Mouse (Mus musculus): Measurements from ENCODE around the gene Ttc1.

DNA sequence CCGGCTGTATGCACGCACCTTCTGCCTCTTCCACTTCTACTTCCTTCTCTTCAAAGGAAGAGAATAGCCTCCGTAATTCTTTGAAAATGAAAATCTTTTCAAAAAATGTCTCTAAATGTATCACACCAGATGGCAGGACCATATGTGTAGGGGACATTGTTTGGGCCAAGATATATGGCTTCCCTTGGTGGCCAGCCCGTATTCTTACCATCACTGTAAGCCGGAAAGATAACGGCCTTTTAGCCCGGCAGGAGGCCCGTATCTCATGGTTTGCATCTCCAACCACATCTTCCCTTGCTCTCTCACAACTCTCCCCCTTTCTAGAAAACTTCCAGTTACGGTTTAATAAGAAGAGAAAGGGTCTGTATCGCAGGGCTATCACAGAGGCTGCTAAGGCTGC lies 42.1 kb downstream of the Ttc1 start:
- TF ChIP-seq CTCF (IDR thresholded peaks at IDR 0.05; ENCODE audit: low read depth) = no peak
- TF ChIP-seq EP300 (optimal IDR thresholded peaks at IDR 0.05) = no peak

Data from stomach, postnatal 0 days (tissue).